In genomic region chr11:115462243-115462891, GRCm38 (mm10) we compare ENCODE assay signal across 14 mouse cellular contexts. TPM values are rescaled to one million over a fixed set of nuclear protein-coding genes. Genes with fewer than 3 reads are reported as not detected.
DNase-seq lines count a peak whose midpoint lies in the region; ATAC-seq and TF ChIP-seq lines count a peak whose summit lies in the region.
"Had no signal": no experiment of that assay in that cellular context is flagged by ENCODE, and none has a peak within 500 bp of the region (broad histone marks: within the 10 kb centered on the region; RNA-seq: fewer than 3 reads in every experiment).

TSS of gene Slc16a5 (plus strand) at chr11:115462474.

- no peaks in the 10 kb centered on the region for H3K79me2 ChIP-seq in liver, adult 2 months (ENCODE audit: control insufficient read depth, insufficient read depth, low read length)

- H3K4me3 ChIP-seq in liver, adult 2 months (ENCODE audit: insufficient read depth, low read depth, low read length), result peak within 1 kb of the TSS; percentile 58
- H3K4me3 ChIP-seq in liver, embryonic 12.5 days, result no peak within 1 kb of the TSS
- no peak within 1 kb of the TSS; the same call in 1 of the 2 replicates for H3K4me3 ChIP-seq in kidney, postnatal 0 days (replicated peaks; ENCODE audit: low read depth, low read length)
- H3K4me3 ChIP-seq in thymus, adult 2 months (ENCODE audit: control insufficient read depth, insufficient read depth, low read length), result peak within 1 kb of the TSS; percentile 59
- no peak within 1 kb of the TSS for H3K4me3 ChIP-seq in gastrocnemius, adult 2 months
- H3K4me3 ChIP-seq: hindbrain, embryonic 15.5 days; megakaryocyte, embryonic 14.5 days had no signal

- H3K9me3 ChIP-seq in liver, embryonic 12.5 days (replicated peaks), result no peaks in the 10 kb centered on the region
- H3K9me3 ChIP-seq in kidney, postnatal 0 days (replicated peaks; ENCODE audit: low read length), result no peaks in the 10 kb centered on the region
- H3K9me3 ChIP-seq: hindbrain, embryonic 15.5 days had no signal

- WGBS in liver, adult 2 months, result 32% methylated on average over 16 of the region's 16 CpGs
- WGBS in liver, embryonic 12.5 days (ENCODE audit: insufficient replicate concordance), result 51% methylated on average over 16 of the region's 16 CpGs
- WGBS in kidney, postnatal 0 days, result 71% methylated on average over 16 of the region's 16 CpGs
- WGBS in thymus, adult 2 months, result 20% methylated on average over 16 of the region's 16 CpGs

- H3K9ac ChIP-seq in liver, adult 2 months (ENCODE audit: low read depth, low read length), result peak within 1 kb of the TSS; percentile 75
- H3K9ac ChIP-seq in liver, embryonic 12.5 days, result no peak within 1 kb of the TSS
- H3K9ac ChIP-seq in kidney, postnatal 0 days (ENCODE audit: low read depth, low read length), result peak within 1 kb of the TSS; percentile 28; the same call in 1 of the 2 replicates
- H3K9ac ChIP-seq: hindbrain, embryonic 15.5 days had no signal

- no peaks in the 10 kb centered on the region for H3K36me3 ChIP-seq in liver, adult 2 months (ENCODE audit: control insufficient read depth, insufficient read depth, low read length)
- H3K36me3 ChIP-seq in liver, embryonic 12.5 days, result no peaks in the 10 kb centered on the region
- no peaks in the 10 kb centered on the region for H3K36me3 ChIP-seq in kidney, postnatal 0 days (ENCODE audit: insufficient read depth, low read length)
- H3K36me3 ChIP-seq in thymus, adult 2 months (ENCODE audit: control insufficient read depth, insufficient read depth, low read length), result peaks cover 13% of the 10 kb centered on the region
- H3K36me3 ChIP-seq: hindbrain, embryonic 15.5 days had no signal

- no peak for ATAC-seq in liver, embryonic 12.5 days
- ATAC-seq in activated CD4-positive, CD25-positive, alpha-beta regulatory T cell, adult 4 months, result peak; percentile 27
- ATAC-seq in kidney, postnatal 0 days (replicated peaks; ENCODE audit: low FRiP score, low read depth), result peak; percentile 44; the same call in 1 of the 2 replicates

- intact Hi-C loops in gastrocnemius, adult 2 months (cut with DNase I), result no loop called here
- intact Hi-C loops in gastrocnemius, postnatal 14 days (cut with DNase I; ENCODE audit: low total_unique reads), result no loop called here

- DNase-seq in liver, adult 2 months (ENCODE audit: extremely low read depth, low read depth, low spot score), result peak; percentile 91
- DNase-seq in kidney, postnatal 0 days (ENCODE audit: low spot score), result no peak
- peak; percentile 83 for DNase-seq in thymus, adult 2 months
- DNase-seq in gastrocnemius, adult 2 months, result no peak
- DNase-seq in gastrocnemius, postnatal 14 days, result no peak
- no peak for DNase-seq in gastrocnemius, postnatal 25 days
- DNase-seq: cerebellum, adult 11-12 months; gastrocnemius, postnatal 36 days had no signal

- H3K4me1 ChIP-seq in liver, adult 2 months (ENCODE audit: control insufficient read depth, insufficient read depth, low read length), result peaks cover 21% of the 10 kb centered on the region
- H3K4me1 ChIP-seq in liver, embryonic 12.5 days, result peaks cover 7% of the 10 kb centered on the region
- H3K4me1 ChIP-seq in kidney, postnatal 0 days (replicated peaks; ENCODE audit: insufficient read depth, low read length), result no peaks in the 10 kb centered on the region
- H3K4me1 ChIP-seq in thymus, adult 2 months (replicated peaks; ENCODE audit: control insufficient read depth, insufficient read depth, low read length), result peaks cover 62% of the 10 kb centered on the region
- H3K4me1 ChIP-seq: hindbrain, embryonic 15.5 days had no signal

- 0 out of 2 replicates have a peak, but pooled peaks have one; percentile 27 for TF ChIP-seq POLR2A in liver, adult 2 months (IDR thresholded peaks at IDR 0.05; ENCODE audit: extremely low read depth, insufficient read depth, low read length)
- peak; percentile 26 for TF ChIP-seq POLR2A in thymus, adult 2 months (IDR thresholded peaks at IDR 0.05; ENCODE audit: control insufficient read depth, extremely low read depth, insufficient read depth, low read length, poor library complexity)

- no peak within 1 kb of the TSS for H3K4me2 ChIP-seq in liver, embryonic 12.5 days
- H3K4me2 ChIP-seq in kidney, postnatal 0 days (ENCODE audit: low read length), result peak within 1 kb of the TSS; percentile 38
- H3K4me2 ChIP-seq: hindbrain, embryonic 15.5 days had no signal

- peak within 1 kb of the TSS; percentile 83 for H3K27ac ChIP-seq in liver, adult 2 months (replicated peaks; ENCODE audit: insufficient read depth, low read depth, low read length)
- no peak within 1 kb of the TSS for H3K27ac ChIP-seq in liver, embryonic 12.5 days
- H3K27ac ChIP-seq in kidney, postnatal 0 days, result peak within 1 kb of the TSS; percentile 86
- H3K27ac ChIP-seq in thymus, adult 2 months (ENCODE audit: control insufficient read depth, insufficient read depth, low read length), result peak within 1 kb of the TSS; percentile 96
- no peak within 1 kb of the TSS for H3K27ac ChIP-seq in gastrocnemius, adult 2 months
- H3K27ac ChIP-seq: hindbrain, embryonic 15.5 days had no signal

- peak; percentile 15; the same call in 1 of the 2 replicates for TF ChIP-seq CTCF in liver, adult 2 months (IDR thresholded peaks at IDR 0.05; ENCODE audit: low read depth, low read length)
- TF ChIP-seq CTCF in kidney, postnatal 0 days (IDR thresholded peaks at IDR 0.05; ENCODE audit: low read depth), result no peak; the same call in 1 of the 2 replicates
- TF ChIP-seq CTCF in thymus, adult 2 months (IDR thresholded peaks at IDR 0.05; ENCODE audit: borderline replicate concordance, control insufficient read depth, extremely low read depth, insufficient read depth, low read length, poor library complexity), result no peak
- TF ChIP-seq CTCF in gastrocnemius, adult 2 months (IDR thresholded peaks at IDR 0.05), result no peak

- no peaks in the 10 kb centered on the region for H3K27me3 ChIP-seq in liver, adult 2 months (ENCODE audit: control insufficient read depth, insufficient read depth, low read length)
- H3K27me3 ChIP-seq in liver, embryonic 12.5 days (replicated peaks), result peaks cover 37% of the 10 kb centered on the region
- no peaks in the 10 kb centered on the region for H3K27me3 ChIP-seq in kidney, postnatal 0 days (ENCODE audit: insufficient read depth, low read length)
- H3K27me3 ChIP-seq in thymus, adult 2 months (ENCODE audit: control insufficient read depth, insufficient read depth, low read length), result no peaks in the 10 kb centered on the region
- H3K27me3 ChIP-seq: hindbrain, embryonic 15.5 days had no signal

RNA-seq across cellular contexts. Expression of gene Slc16a5, which starts in this region (rescaled TPM):
- total RNA-seq in liver, adult 2 months (2014; rRNA removed), result 23.0 and 36.3 TPM in 2 replicates
- 49.1 and 101 TPM in 2 replicates for polyA plus RNA-seq in liver, adult 2 months (2012; rRNA removed)
- 0.08 and 0.10 TPM in 2 replicates for polyA plus RNA-seq in liver, embryonic 12.5 days (2016; fragmentation: Nextera tagmentation; extraction: Ambion mirVana)
- 1 to 10 TPM; 2.9 to 3.1 TPM for polyA plus RNA-seq in activated CD4-positive, CD25-positive, alpha-beta regulatory T cell, adult 4 months (2017; shearing (Covaris generic))
- 47.7 and 51.1 TPM in 2 replicates for polyA plus RNA-seq in kidney, postnatal 0 days (2015; fragmentation: Nextera tagmentation; extraction: Ambion mirVana)
- 446 and 456 TPM in 2 replicates for polyA plus RNA-seq in thymus, adult 2 months (2012; rRNA removed)
- total RNA-seq in gastrocnemius, adult 2 months (2021), result not detected
- total RNA-seq in gastrocnemius, postnatal 14 days (2021), result not detected
- total RNA-seq in gastrocnemius, postnatal 25 days (2021), result not detected
- total RNA-seq: adrenal gland, adult 18-20 months; left cerebral cortex, adult 18-20 months had no signal

Comparison
In these comparisons a context has a peak if more than half of its experiments do, and no peak if none do; other contexts are left out.
1. RNA of gene Slc16a5 (total RNA-seq): 23.0 to 36.3 TPM in liver, adult 2 months; not detected in gastrocnemius, postnatal 25 days, not detected in gastrocnemius, postnatal 14 days and not detected in gastrocnemius, adult 2 months; every median in the first group is over 10 times any median in the second.
2. RNA of gene Slc16a5 (polyA plus RNA-seq): 446 to 456 TPM in thymus, adult 2 months, 47.7 to 51.1 TPM in kidney, postnatal 0 days and 49.1 to 101 TPM in liver, adult 2 months; 2.9 to 3.1 TPM in activated CD4-positive, CD25-positive, alpha-beta regulatory T cell, adult 4 months and 0.08 to 0.10 TPM in liver, embryonic 12.5 days; every median in the first group is over 10 times any median in the second.
3. H3K27ac ChIP-seq: peak in liver, adult 2 months (single experiment), kidney, postnatal 0 days (single experiment) and thymus, adult 2 months (single experiment); none in liver, embryonic 12.5 days (single experiment) and gastrocnemius, adult 2 months (single experiment).
4. H3K4me3 ChIP-seq: peak in liver, adult 2 months (single experiment) and thymus, adult 2 months (single experiment); none in liver, embryonic 12.5 days (single experiment), kidney, postnatal 0 days (single experiment) and gastrocnemius, adult 2 months (single experiment).
5. DNase-seq: peak in liver, adult 2 months (single experiment) and thymus, adult 2 months (single experiment); none in kidney, postnatal 0 days (single experiment), gastrocnemius, adult 2 months (single experiment), gastrocnemius, postnatal 14 days (single experiment) and gastrocnemius, postnatal 25 days (single experiment).